Mouse (Mus musculus) liver, postnatal 0 days (tissue): ENCODE data around the gene Senp3. TPM values are rescaled to one million over a fixed set of nuclear protein-coding genes. Genes with fewer than 3 reads are reported as not detected.
"Not testable (repeated sequence)": the region's sequence is repeated elsewhere in the genome, so short reads cannot be mapped to it uniquely, and the experiment has no call there.

Experiments used
- ATAC-seq: fragments of 200-750 bp; cut with Nextera tagmentation; 2 replicates; pipeline ENCODE4 v1.8.0; 2017; ENCODE audit warnings: mild to moderate bottlenecking, moderate library complexity
- DNase-seq: peaks from one replicate; pipeline ENCODE4 v3.0.0-alpha.2; 2016
- H3K27ac ChIP-seq: fragments of 300-500 bp; sonication (generic); 2 replicates; pipeline ENCODE4 v1.5.1; 2014; ENCODE audit warnings: antibody characterized with exemption, moderate library complexity, mild to moderate bottlenecking, low read depth
- H3K27me3 ChIP-seq: fragments of 300-500 bp; sonication (generic); 2 replicates; pipeline ENCODE4 v1.6.1; 2014; ENCODE audit warnings: low read length, control low read depth, mixed read lengths; ENCODE audit not compliant: insufficient read depth
- H3K36me3 ChIP-seq: fragments of 300-500 bp; sonication (generic); replicated peaks from 2 replicates; pipeline ENCODE4 v1.6.1; 2014; ENCODE audit warnings: mild to moderate bottlenecking, control low read depth, low read length, moderate library complexity, mixed read lengths; ENCODE audit not compliant: insufficient read depth
- H3K4me1 ChIP-seq: fragments of 300-500 bp; sonication (generic); 2 replicates; pipeline ENCODE4 v1.6.1; 2014; ENCODE audit warnings: antibody characterized with exemption, mild to moderate bottlenecking, control low read depth; ENCODE audit not compliant: insufficient read depth
- H3K4me2 ChIP-seq: fragments of 300-500 bp; sonication (generic); 2 replicates; pipeline ENCODE4 v1.6.1; 2014; ENCODE audit warnings: low read depth, mild to moderate bottlenecking, low read length, moderate library complexity, mixed read lengths
- H3K4me3 ChIP-seq: fragments of 300-500 bp; sonication (generic); 2 replicates; pipeline ENCODE4 v1.5.1; 2014; ENCODE audit warnings: low read depth, low read length
- H3K9ac ChIP-seq: fragments of 300-500 bp; sonication (generic); replicated peaks from 2 replicates; pipeline ENCODE4 v1.6.1; 2014; ENCODE audit warnings: mild to moderate bottlenecking, moderate library complexity
- H3K9me3 ChIP-seq: fragments of 300-500 bp; sonication (generic); 2 replicates; pipeline ENCODE4 v1.6.1; 2016; ENCODE audit warnings: mild to moderate bottlenecking, control low read depth, low read length, mixed read lengths
- CTCF ChIP-seq: sonication (generic); IDR thresholded peaks from 2 replicates; pipeline ENCODE4 v1.5.1; 2016; ENCODE audit warnings: antibody characterized with exemption, low read depth
- EP300 ChIP-seq: IDR thresholded peaks from 2 replicates; pipeline ENCODE4 v1.6.1; 2016; ENCODE audit warnings: antibody characterized with exemption, low read depth, mild to moderate bottlenecking
- WGBS: fragments of 180-500 bp; shearing (Covaris S2); extraction: QIAGEN DNeasy Blood & Tissue Kit; methylation state at CpG from one replicate; pipeline ENCODE4 v1.1.7; 2014; ENCODE audit not compliant: insufficient replicate concordance; 5-methylcytosine and 5-hydroxymethylcytosine counted together
- polyA plus RNA-seq: library from polyadenylated mRNA; unstranded; fragments of >200 nt; fragmentation: Nextera tagmentation; extraction: Ambion mirVana; gene quantifications from 2 replicates; pipeline ENCODE4 v1.2.1, GENCODE M21; 2015

Senp3 gene
- polyA plus RNA-seq, 1 experiment from 2014 or later: 14.5 TPM

- DNase-seq: no peak
Observed at GRCm38 (mm10) chr11:69707480-69707847, 25.6 kb upstream of the Senp3 start.

GRCm38 (mm10) chr11:69706775-69707479, 25.0 kb upstream of the Senp3 start:
- Histone ChIP-seq H3K27ac (no peak overlapping the region), H3K27me3 (no peaks in the 10 kb centered on the region), H3K4me2 (no peak overlapping the region), H3K4me1 (peaks cover 15% of the 10 kb centered on the region; the same call in 1 of the 2 replicates), H3K36me3 (no peaks in the 10 kb centered on the region), H3K9me3 (no peaks in the 10 kb centered on the region), H3K4me3 (no peak overlapping the region), H3K9ac (no peak overlapping the region; the same call in 1 of the 2 replicates)
- ATAC-seq (0 out of 2 replicates have a peak, but pooled peaks have one; percentile 27), DNase-seq (no peak)
- TF ChIP-seq CTCF: peak; percentile 15; the same call in 1 of the 2 replicates
- TF ChIP-seq EP300: no peak
- 67% methylated on average over 6 of the region's 6 CpGs for WGBS

More at GRCm38 (mm10) chr11:69707480-69707847, 25.6 kb upstream of the Senp3 start:
- ATAC-seq: no peak
- TF ChIP-seq CTCF (no peak), EP300 (no peak)
- H3K9ac ChIP-seq: no peak overlapping the region
- H3K4me3 ChIP-seq: no peak overlapping the region
- peaks cover 15% of the 10 kb centered on the region; the same call in 1 of the 2 replicates for H3K4me1 ChIP-seq
- no peaks in the 10 kb centered on the region for H3K9me3 ChIP-seq
- H3K36me3 ChIP-seq: no peaks in the 10 kb centered on the region
- no peak overlapping the region for H3K27ac ChIP-seq
- no peaks in the 10 kb centered on the region for H3K27me3 ChIP-seq
- H3K4me2 ChIP-seq: no peak overlapping the region
- WGBS: 84% methylated on average over 4 of the region's 4 CpGs

GRCm38 (mm10) chr11:69704613-69705010, 22.7 kb upstream of the Senp3 start:
- Histone ChIP-seq H3K4me3 (no peak overlapping the region), H3K4me2 (no peak overlapping the region), H3K9ac (no peak overlapping the region), H3K9me3 (no peaks in the 10 kb centered on the region), H3K4me1 (peaks cover 6% of the 10 kb centered on the region; the same call in 1 of the 2 replicates), H3K36me3 (no peaks in the 10 kb centered on the region), H3K27ac (no peak overlapping the region), H3K27me3 (no peaks in the 10 kb centered on the region)
- ATAC-seq (no peak), DNase-seq (no peak)
- no peak for TF ChIP-seq EP300
- no peak for TF ChIP-seq CTCF
- WGBS: 29% methylated on average over 2 of the region's 2 CpGs

- ATAC-seq (no peak), DNase-seq (no peak)
- H3K36me3 ChIP-seq: no peaks in the 10 kb centered on the region
- no peak overlapping the region for H3K27ac ChIP-seq
- TF ChIP-seq EP300 (no peak), CTCF (no peak)
- no peak overlapping the region for H3K4me3 ChIP-seq
- H3K9ac ChIP-seq: no peak overlapping the region
- no peak overlapping the region for H3K4me2 ChIP-seq
- 60% methylated on average over 8 of the region's 8 CpGs for WGBS
- H3K9me3 ChIP-seq: no peaks in the 10 kb centered on the region
- H3K27me3 ChIP-seq: no peaks in the 10 kb centered on the region
- H3K4me1 ChIP-seq: peaks cover 6% of the 10 kb centered on the region; the same call in 1 of the 2 replicates
Observed at GRCm38 (mm10) chr11:69703814-69704612, 22.1 kb upstream of the Senp3 start.

GRCm38 (mm10) chr11:69703381-69703780, 21.5 kb upstream of the Senp3 start:
- not testable (repeated sequence) for H3K4me3 ChIP-seq, H3K27me3 ChIP-seq, H3K4me1 ChIP-seq, DNase-seq, H3K9ac ChIP-seq, ATAC-seq, H3K27ac ChIP-seq, H3K4me2 ChIP-seq, H3K9me3 ChIP-seq, H3K36me3 ChIP-seq
- WGBS: 65% methylated on average over 2 of the region's 3 CpGs

GRCm38 (mm10) chr11:69702886-69703285, 21.0 kb upstream of the Senp3 start:
- H3K27me3 ChIP-seq, H3K9me3 ChIP-seq, H3K9ac ChIP-seq, H3K4me2 ChIP-seq, H3K36me3 ChIP-seq, H3K4me1 ChIP-seq, H3K4me3 ChIP-seq, DNase-seq, H3K27ac ChIP-seq, ATAC-seq: not testable (repeated sequence)
- 91% methylated on average over 10 of the region's 10 CpGs for WGBS
